Mouse (Mus musculus): ENCODE measurements at regions not wholly inside any gene's neighbourhood (a gene's known extent, or its start where the extent isn't known, plus 50 kb on each side); places are given as distances from the start of the nearest gene placed in this dataset.

DNA sequence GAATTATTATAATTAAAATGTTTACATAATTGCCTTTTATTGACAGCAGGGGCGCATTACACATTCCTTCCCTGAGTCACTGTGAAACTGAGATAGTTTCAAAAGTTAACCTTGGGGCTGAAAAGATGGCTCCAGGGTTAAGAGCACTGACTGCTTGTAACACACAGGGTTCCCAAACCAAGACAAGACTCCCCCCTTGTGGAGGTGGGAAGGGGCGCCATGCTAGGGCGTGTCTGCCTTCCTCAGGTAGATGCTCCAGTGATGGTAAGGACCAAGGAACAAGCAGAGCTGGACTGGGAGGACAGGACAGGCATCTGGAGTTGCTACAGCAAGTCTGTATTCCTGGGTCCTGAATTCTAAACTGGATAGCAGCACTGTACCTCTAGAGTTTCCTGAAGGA, 351.9 kb downstream of the Tbc1d22a start:
- DNase-seq (ENCODE audit: low spot score in 2 of 2) = no peak

DNA sequence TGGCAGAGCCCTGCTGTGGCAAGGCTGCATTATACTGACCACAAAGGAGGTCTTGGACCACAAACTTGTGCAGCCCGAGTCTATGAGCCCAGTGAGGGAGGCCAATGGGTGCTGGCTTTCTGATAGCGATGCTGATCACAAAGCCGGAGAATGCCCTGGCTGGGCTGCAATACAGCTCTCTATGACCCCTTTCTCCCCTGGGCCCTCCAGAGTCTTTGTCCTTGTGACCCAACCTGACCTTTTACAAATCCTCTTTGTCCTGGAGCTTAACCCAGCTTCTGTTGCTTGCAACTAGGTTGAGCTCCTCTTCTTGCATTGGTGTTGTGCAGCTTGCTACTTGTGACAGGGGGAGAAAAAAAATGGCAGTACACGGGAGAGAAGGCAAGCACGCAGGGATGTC, 360.1 kb downstream of the Tbc1d22a start:
- DNase-seq (ENCODE audit: low spot score in 2 of 2) = no peak

DNA sequence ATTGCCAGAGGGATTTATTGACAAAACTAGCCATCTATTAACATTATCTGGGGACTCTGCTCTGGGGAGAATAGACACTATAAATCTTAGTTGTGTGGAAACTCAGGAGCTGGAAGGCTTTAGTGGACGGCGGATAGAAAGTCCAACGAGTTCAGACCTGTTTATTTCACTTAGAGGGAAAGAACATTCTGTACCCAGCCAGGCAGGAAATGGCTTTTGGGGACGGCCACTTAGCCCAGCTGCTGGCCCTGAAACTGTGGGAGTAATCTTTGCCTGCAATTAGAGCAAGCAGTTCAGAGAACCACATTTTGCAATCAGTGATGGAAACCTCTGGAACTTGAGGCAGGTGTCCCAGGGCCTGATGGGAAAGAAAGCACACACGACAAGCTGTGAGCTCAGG, 362.4 kb downstream of the Tbc1d22a start:
- DNase-seq (ENCODE audit: low spot score in 2 of 2) = no peak

DNA sequence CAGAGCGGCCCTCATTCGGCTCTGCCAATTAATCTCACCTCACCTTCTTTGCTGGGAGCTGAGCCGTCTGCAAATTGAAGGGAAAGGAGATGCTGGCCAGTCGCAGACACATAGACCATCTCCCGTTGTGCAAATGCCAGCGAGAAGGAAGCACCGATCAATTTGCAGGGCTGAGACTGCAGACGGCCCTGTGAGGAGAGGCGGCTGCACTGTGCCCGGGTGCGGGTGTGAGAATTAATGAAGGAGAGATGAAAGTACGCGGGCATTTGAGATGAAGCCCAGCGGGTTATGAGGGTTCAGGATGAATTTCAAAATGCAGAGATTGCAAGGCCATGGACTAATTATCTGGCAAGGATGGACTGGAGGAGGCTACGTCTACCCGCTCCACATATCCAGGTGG, 364.4 kb downstream of the Tbc1d22a start:
- DNase-seq (ENCODE audit: low spot score in 2 of 2) = no peak

DNA sequence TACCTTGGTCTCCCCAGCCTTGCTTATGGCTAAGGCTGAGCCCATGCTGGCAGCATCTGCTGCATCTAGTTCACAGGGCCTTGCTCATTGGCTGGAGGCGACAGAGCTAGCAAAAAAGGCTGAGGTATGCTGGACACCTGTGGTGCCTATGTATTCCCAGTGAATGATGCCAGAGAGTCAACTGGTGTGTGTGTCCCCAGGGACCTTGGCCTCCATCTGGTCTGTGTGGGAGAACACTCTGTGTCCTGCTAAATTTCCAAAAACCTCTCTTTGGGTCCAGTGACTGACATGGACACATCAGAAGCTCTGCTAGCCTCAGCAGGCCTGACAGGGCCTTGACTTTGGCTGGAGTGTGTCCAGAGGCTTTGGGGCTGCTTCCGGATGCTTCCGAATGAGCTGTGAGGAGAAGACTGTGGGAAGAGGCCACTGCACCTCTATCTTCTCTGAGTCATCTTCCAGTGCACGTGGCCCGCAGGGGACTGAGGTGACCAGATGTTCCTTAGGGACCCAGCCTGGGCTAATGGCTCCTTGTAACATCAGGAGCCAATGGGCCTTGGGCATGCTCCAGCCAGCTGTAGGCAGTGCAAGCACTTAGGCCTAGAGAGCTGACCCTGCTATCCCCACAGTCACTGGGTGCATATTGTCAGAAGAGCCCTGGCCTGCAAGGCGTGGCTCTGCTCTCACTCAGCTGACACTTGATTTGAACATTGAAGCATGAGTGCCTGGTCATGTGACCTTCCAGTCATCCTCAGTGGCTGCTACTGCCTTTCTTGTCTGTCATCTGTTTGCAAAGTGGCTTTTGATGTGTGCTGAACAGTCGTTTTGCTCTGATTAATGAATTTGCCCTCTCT, 368.2 kb downstream of the Tbc1d22a start:
- no peak for DNase-seq (ENCODE audit: low spot score in 2 of 2)

DNA sequence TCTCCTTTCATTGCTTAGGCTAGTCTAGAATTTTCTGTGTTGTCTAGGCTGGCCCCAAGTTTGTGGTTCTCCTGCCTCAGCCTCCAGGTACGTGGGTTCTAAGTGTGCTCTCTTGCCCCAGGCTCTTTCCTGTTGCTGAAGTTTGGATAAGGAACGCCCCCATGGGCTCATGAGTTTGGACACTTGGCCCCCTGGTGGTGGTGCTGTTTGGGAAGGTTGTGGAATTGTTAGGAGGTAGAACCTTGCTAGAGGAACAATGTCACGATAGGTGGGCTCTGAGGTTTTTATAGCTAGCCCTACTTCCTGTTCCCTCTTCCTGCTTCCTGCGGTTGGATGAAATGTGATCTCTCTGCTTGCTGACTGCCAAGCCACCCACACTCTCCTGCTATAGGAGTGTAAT, 371.5 kb downstream of the Tbc1d22a start:
- DNase-seq (ENCODE audit: low spot score in 2 of 2) = no peak

DNA sequence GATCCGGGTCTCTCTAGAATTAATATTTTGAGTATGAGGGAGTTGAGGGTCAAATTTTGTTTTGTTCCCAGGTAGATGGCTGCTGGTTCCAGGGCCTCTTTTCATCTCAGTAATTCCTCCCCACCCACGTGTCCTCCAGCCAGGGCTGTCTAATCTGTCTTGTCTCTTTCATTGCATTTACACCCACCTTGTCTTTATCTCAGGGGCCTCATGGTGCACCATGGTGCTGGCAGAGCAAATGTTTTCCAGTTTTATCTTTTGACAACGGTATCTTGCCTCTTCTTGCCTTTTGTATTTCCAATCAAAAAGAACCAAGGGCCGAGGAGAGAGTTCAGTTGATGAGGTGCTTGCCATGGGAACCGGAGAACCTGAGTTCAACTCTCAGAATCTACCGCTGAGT, 372.9 kb downstream of the Tbc1d22a start:
- DNase-seq (ENCODE audit: low spot score in 2 of 2) = no peak

DNA sequence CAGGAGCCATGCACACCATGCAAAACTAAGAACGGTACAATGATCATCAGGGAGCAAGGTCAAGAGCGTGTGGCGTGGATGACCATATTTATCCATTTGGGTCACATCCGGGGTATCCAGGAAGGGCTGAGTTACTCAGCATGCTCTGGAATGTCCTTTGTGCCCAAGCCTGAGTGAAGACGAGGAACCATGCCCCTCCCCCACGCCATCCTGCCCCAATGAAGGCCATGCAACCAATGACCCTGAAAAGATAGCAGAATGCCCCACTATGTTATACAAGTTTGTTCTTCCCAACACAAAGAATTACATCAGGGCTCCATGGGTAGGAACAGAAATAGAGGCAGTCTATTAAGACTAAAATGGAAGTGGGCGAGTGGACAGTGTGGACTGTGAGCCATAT, 375.8 kb downstream of the Tbc1d22a start:
- no peak for DNase-seq (ENCODE audit: low spot score in 2 of 2)

DNA sequence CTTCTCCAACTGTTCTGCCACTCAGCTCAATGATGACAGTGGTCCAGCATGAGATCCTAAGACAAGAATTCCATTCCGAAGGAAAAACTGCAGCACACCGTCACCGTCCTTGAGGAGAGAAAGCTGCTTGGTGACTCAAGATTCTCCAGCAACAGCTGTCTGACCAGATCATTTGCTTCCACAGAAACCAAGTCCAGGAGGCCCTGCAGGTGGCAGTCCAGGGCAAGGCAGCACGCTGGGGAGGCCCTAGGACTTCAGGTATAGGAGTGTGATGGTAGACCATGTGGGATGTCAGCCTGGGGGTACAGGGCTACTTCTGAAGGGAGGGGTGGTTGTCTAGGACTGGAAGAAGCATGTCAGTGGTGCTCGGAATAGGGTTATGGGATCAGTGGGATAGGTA, 376.6 kb downstream of the Tbc1d22a start:
- DNase-seq (ENCODE audit: low spot score in 2 of 2) = peak in 1 of 2 experiments; percentile 6

DNA sequence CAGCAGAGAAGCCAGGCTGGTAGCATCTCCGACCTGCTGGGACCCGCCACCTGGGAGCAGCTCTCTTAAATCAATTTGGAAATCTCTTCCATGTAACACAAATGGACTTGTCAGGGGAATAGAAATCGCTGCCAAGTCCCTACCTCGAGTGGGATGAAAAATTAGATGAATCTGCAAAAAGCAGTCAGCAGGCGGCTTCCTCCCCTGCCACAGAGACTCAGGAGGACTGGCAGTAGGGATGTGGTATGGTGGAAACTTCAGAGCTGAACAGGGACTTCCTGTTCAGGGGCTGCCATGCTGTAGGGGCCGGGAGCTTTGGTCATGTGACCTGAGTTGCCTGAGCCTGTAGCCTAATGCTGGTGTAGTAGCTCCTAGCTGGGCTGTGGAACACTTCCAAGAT, 379.1 kb downstream of the Tbc1d22a start:
- peak; percentile 18 to 19 for DNase-seq (ENCODE audit: low spot score in 2 of 2)

DNA sequence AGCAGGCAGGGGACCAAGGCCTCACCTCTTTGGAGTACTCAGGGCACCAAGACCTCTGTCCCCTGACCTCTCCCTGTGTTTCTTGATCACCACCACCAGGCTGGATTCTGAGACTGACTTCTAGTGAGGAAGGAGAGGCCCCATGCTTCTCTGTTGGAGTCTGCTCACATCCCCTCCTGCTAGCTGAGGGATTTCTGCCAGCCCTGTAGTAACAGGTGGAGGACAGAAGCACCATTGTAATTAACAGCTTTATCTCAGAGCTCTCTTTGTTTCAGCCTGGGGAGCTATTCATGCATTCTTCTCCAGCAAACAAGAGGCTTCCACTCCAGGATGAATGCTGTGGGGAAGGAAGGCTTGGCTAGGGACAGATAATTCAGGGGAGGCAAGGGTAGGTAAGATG, 392.2 kb downstream of the Tbc1d22a start:
- DNase-seq (ENCODE audit: low spot score in 2 of 2) = no peak

DNA sequence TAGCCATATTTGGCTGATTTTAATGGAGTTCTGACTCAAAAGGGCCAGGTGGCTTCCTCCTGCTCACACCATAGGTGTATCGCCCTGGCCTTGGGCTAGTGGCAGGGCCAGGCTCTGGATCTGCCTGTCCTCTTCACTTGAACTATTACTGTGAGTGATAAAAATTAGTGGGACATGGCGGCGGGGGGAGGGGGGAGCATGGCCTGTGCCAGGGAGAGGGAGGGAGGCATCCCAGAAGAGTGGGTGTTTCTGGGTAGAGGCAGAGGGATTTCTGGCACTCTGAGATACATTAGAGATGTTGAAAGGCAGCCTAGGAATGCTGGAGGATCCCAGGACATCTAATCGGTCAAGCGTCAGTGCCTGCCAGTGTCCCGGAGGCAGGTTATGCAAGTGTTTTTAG, 395.4 kb downstream of the Tbc1d22a start:
- DNase-seq (ENCODE audit: low spot score in 2 of 2) = no peak

DNA sequence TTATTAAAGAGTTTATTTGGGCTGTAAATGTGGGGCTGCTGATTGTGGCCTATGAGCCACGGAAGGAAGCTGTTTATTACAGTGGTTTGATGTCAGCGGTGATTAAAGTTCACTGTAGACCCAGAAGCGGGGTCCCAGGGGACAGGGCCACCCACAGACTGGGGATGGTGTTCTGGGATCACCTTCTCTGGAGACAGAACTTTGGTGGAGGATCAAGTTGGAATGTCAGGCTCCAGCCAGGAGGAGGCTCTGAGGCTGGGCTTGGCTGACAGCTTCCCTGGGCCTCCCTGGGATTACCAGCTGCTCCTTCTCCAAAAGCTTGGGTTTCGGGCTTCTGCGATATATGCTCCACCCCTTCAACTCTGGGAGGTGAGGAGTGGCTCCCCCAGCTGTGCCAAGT, 417.1 kb downstream of the Tbc1d22a start:
- DNase-seq (ENCODE audit: low spot score in 2 of 2) = no peak

DNA sequence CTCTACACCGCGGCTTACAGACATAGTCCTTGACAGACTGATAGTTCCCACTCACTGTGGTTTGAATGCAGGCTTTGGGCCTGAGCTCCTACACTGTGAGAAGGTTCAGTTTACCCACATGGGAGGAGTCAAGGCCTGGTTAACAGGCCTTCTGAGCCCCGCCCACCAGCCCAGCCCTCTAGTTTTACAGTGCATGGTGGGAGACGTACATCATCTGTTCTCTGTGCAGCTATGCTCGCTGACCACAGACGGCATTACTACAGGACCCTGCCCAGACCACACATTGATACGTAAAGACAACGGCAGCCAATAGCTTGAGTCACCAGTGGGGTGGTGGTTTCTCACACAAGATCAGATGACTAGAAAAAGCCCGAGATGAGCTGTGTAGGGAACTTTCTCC, 431.0 kb downstream of the Tbc1d22a start:
- no peak for DNase-seq (ENCODE audit: low spot score in 2 of 2)

DNA sequence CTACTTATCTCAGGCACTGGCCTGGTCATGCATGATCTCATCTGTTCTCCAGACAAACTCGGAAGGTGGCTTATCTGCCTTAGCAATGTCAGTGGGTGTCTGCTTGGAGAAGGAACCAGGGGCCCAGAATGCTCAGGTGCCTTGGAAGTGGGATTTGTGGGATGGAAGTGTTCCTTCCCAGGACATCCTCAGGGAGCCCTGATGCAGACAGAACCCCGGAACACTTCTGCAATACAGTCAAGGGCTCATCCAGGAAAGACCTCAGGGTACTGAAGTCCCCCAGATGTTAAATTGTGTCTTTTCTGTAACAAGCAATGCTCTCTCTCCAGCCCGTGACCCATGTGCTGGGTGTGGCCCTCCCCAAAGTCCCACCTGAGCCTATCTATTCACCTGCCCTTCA, 433.9 kb downstream of the Tbc1d22a start:
- DNase-seq (ENCODE audit: low spot score in 2 of 2) = no peak

DNA sequence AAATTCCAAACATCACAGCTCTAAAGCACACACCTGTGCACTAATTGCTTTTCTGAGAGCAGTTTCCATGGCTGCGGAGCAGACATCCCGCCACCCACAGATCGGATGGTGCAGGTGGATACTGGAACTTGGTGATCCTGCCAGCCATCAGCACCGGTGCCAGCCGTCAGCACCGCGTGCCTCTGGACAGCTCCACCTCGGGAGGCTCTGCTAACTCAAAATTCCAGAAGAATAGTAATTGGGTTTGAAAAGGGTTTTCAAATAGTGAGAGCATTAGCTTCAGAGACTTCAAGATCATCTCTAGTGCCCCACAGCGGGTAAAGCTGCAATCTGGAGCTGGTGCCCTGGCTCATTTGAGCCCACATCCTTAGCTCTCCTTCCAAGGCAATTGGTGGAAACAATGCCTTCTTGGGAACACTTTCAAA, 458.8 kb downstream of the Tbc1d22a start:
- DNase-seq (ENCODE audit: low spot score in 2 of 2) = peak in 1 of 2 experiments; percentile 9

DNA sequence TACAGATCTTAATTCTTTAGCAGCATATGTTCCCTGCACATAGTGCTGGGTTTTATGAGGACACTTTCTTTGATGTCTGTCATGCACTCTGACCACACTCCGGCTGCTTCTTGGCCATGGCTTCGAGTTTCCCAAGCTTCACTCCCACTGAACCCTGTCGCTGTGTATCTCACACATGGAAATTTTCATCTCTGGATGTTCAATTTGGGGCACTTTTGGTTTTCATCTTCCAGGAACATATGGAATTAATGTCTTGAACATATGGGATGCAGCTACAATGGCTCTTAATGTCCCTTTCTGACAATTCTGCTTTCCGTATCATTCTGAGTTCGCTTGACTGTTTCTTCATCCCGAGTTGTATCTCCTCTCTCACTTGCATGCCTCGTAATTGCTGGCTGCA, 462.8 kb downstream of the Tbc1d22a start:
- DNase-seq (ENCODE audit: low spot score in 2 of 2) = no peak

DNA sequence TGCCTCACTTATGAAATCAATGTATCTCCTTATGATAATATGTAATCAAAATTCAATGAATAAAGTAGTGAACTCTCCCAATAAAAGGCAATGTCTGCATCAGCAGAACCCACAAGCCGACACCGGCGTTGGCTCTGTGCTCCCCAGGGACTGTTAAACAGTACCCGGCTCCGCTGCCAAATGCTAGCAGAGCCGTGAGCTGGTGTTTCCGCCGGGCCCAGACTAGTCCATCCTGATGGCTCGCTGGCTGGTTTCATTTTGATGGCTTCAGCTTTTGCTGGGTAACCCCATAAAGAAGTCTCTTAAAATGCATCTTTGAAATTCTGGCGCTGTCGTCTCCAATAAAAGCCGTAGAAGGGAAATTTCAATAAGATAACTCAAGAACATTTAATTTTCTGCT, 468.8 kb downstream of the Tbc1d22a start:
- no peak for DNase-seq (ENCODE audit: low spot score in 2 of 2)

DNA sequence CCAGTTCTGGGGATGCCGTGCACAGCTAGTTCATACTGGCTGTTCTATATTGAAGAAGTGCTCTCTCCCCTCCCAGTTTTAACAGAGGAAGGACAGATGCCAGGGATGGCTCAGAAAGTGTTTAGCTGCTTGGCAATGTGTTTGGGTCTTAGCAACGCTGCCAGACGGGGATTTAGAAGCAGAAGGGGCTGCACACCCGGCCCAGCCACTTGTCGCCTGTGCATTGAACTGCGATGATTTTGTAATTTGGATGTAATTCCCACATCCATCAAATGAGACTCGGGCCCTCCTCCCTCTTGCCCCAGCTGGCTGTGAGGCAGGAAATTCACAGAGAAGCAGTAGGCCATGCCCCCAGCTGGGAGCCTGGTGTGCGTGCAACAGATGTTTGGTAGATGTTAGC, 475.4 kb downstream of the Tbc1d22a start:
- no peak for DNase-seq (ENCODE audit: low spot score in 2 of 2)

DNA sequence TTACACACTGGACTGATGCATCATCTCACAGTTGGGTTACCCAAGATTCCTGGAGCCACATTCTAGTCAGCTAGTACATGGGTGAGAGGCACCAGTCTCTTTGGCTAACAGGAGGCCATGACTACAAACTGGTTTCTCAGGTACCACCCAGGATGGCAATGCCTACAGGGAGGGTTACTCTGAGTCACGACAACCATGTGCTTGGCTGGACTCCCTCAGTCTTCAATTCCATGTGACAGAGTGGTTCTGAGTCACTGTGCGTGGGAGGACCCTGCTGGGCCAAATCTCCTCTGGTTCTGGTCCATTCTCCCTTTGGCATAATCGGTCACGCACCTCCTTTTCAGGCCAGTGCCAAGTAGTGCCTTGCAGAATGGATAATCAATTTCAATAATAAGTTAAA, 482.5 kb downstream of the Tbc1d22a start:
- peak in 1 of 2 experiments; percentile 13 for DNase-seq (ENCODE audit: low spot score in 2 of 2)

DNA sequence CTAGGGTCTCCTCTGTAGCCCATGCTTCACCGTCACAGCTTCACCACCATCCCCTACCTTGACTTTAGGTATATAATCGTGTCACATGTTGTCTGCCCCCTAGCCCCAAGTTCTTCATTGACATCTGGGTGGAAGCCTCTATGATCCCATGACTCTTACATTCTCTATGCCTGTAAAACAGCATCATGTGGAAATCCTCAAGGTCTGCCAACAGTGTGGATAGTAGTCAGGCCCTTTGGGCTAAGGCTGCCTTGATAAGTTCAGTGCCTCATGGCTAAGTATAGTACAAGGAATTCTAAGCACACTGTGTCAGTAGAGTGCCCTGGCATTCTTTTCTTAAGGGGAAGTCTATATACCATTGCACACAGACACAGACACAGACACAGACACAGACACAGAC, 496.2 kb downstream of the Tbc1d22a start:
- no peak for DNase-seq (ENCODE audit: low spot score in 2 of 2)

DNA sequence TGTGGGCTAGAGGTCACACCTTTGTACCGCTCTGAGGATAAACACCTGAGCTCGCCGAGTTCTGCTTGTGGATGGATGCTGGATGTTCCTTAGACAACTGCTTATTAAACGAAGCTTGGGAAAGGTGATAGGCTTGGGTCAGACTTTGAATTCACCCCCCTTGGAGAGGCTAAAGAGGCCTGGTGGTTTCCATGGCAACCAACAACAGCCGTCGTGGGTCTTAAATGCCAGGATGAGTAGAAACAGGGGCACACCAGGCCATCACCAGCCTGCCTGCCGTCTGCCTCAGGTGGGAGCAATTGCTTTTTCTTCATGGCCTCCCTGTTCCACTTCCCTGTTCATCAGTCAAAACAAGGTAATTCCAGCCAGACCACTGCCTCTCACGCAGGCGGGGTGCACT, 504.1 kb downstream of the Tbc1d22a start:
- DNase-seq (ENCODE audit: low spot score in 2 of 2) = no peak

DNA sequence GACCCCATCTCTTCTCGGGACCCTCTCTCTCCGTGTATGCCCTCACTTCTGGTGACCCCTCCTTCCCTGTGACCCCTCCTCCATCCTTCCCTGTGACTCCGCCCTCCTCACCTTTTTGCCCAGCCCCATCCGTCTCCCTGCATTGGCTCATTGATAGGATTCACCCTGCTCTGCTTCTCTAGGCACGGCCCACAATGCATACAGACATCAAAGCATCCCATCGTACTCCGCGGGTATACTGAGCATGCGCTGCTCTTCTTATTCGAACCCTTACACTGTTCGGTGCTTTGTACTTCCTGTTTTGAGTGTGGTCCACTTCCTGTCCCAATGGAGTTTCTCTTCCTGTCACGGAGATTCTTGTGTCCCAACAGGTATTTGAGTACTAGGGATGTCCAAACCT, 504.8 kb downstream of the Tbc1d22a start:
- no peak for DNase-seq (ENCODE audit: low spot score in 2 of 2)

DNA sequence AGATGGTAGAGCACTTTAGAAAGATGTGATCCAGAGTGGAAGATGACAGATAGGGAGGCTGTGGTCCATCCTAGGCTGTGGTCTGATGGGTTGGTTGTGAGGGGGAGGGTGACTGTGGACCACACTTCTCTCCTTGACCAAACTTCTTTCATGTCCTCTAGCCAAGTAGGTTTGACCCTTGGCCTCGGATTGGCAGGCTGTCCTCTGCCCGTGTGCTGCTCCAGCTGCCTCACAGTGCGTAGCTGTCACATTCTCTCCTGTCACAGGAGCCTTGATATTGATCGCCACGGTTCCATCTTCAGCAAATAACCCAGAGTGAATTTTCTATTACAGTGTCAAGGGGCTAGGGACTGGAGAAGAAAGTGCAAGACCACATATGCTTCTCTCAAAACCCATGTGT, 506.9 kb downstream of the Tbc1d22a start:
- no peak for DNase-seq (ENCODE audit: low spot score in 2 of 2)

Measured in frontal cortex, postnatal 25 days (tissue).